Mouse (Mus musculus) hindbrain, embryonic 13.5 days (tissue): ENCODE measurements around the gene Nlrp4c. TPM values are rescaled to one million over a fixed set of nuclear protein-coding genes. Genes with fewer than 3 reads are reported as not detected.

ENCODE experiments used
- ATAC-seq: fragments of 200-750 bp; cut with Nextera tagmentation; 2 replicates; pipeline ENCODE4 v1.8.0; 2017; ENCODE audit warnings: moderate TSS enrichment; ENCODE audit not compliant: low FRiP score
- H3K27ac ChIP-seq: fragments of 300-500 bp; sonication (generic); 2 replicates; pipeline ENCODE4 v1.5.1; 2015; ENCODE audit warnings: inconsistent platforms, mild to moderate bottlenecking, moderate library complexity
- H3K27me3 ChIP-seq: fragments of 300-500 bp; sonication (generic); 2 replicates; pipeline ENCODE4 v1.6.1; 2015; ENCODE audit warnings: mild to moderate bottlenecking, inconsistent platforms
- H3K36me3 ChIP-seq: fragments of 300-500 bp; sonication (generic); 2 replicates; pipeline ENCODE4 v1.6.1; 2015; ENCODE audit warnings: mild to moderate bottlenecking, inconsistent platforms
- H3K4me1 ChIP-seq: fragments of 300-500 bp; sonication (generic); replicated peaks from 2 replicates; pipeline ENCODE4 v1.6.1; 2015; ENCODE audit warnings: inconsistent platforms
- H3K4me2 ChIP-seq: fragments of 300-500 bp; sonication (generic); 2 replicates; pipeline ENCODE4 v1.6.1; 2015; ENCODE audit warnings: inconsistent platforms, mild to moderate bottlenecking, moderate library complexity
- H3K4me3 ChIP-seq: fragments of 300-500 bp; sonication (generic); 2 replicates; pipeline ENCODE4 v1.5.1; 2015; ENCODE audit warnings: mild to moderate bottlenecking, inconsistent platforms
- H3K9ac ChIP-seq: fragments of 300-500 bp; sonication (generic); 2 replicates; pipeline ENCODE4 v1.6.1; 2015; ENCODE audit warnings: mild to moderate bottlenecking, inconsistent platforms
- H3K9me3 ChIP-seq: fragments of 300-500 bp; sonication (generic); 2 replicates; pipeline ENCODE4 v1.6.1; 2016; ENCODE audit warnings: inconsistent platforms
- WGBS: fragments of 180-500 bp; shearing (Covaris S2); methylation state at CpG from one replicate; pipeline ENCODE4 v1.1.7; 2015; 5-methylcytosine and 5-hydroxymethylcytosine counted together
- polyA plus RNA-seq: library from polyadenylated mRNA; unstranded; fragments of >200 nt; fragmentation: Nextera tagmentation; extraction: Ambion mirVana; gene quantifications from 2 replicates; pipeline ENCODE4 v1.2.1, GENCODE M21; 2015

Gene Nlrp4c
- polyA plus RNA-seq, 1 experiment from 2014 or later, result not detected

GRCm38 (mm10) chr7:6146194-6146981 is 101.4 kb downstream of the Nlrp4c start:
- no peak overlapping the region for H3K4me2 ChIP-seq
- WGBS, result 85% methylated on average over 7 of the region's 7 CpGs
- H3K36me3 ChIP-seq, result peaks cover 6% of the 10 kb centered on the region
- no peaks in the 10 kb centered on the region for H3K9me3 ChIP-seq
- no peak for ATAC-seq
- H3K4me1 ChIP-seq, result peaks cover 48% of the 10 kb centered on the region
- no peaks in the 10 kb centered on the region for H3K27me3 ChIP-seq
- H3K4me3 ChIP-seq, result no peak overlapping the region
- no peak overlapping the region for H3K27ac ChIP-seq
- no peak overlapping the region for H3K9ac ChIP-seq

GRCm38 (mm10) chr7:6146982-6147325 is 102.0 kb downstream of the Nlrp4c start:
- 85% methylated on average over 2 of the region's 2 CpGs for WGBS
- Histone ChIP-seq H3K4me1 (peaks cover 49% of the 10 kb centered on the region), H3K9me3 (no peaks in the 10 kb centered on the region), H3K4me2 (no peak overlapping the region), H3K4me3 (no peak overlapping the region), H3K9ac (no peak overlapping the region), H3K36me3 (peaks cover 2% of the 10 kb centered on the region), H3K27ac (peak overlapping the region; percentile 48; the same call in 1 of the 2 replicates), H3K27me3 (no peaks in the 10 kb centered on the region)
- ATAC-seq, result no peak

DNA sequence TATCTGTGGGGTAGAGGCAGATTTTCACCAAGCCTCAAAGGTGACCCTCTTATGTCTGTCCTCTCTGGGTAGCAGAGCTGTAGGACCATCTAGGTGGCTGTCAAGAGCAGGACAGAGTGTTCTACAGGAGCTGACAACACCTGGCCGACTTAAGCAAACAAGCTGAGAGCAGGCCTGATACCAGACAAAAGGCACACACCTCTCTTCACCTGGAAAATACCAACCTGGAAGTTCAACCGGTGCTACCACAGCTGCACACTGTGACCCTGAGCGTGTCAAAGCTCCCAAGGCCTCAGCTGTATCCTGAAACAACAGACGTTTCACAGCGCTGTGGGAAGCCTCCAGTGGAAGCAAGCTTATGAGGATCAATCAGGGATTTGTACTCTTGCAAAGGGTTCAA is 102.7 kb downstream of the Nlrp4c start:
- H3K4me3 ChIP-seq, result no peak overlapping the region
- H3K27me3 ChIP-seq, result no peaks in the 10 kb centered on the region
- H3K9ac ChIP-seq, result no peak overlapping the region
- no peak for ATAC-seq
- H3K4me2 ChIP-seq, result no peak overlapping the region
- no peak overlapping the region for H3K27ac ChIP-seq
- 85% methylated on average over 5 of the region's 5 CpGs for WGBS
- no peaks in the 10 kb centered on the region for H3K36me3 ChIP-seq
- peaks cover 49% of the 10 kb centered on the region for H3K4me1 ChIP-seq
- no peaks in the 10 kb centered on the region for H3K9me3 ChIP-seq

GRCm38 (mm10) chr7:6151266-6151665 is 106.3 kb downstream of the Nlrp4c start:
- no peak for ATAC-seq
- no peak overlapping the region for H3K9ac ChIP-seq
- 95% methylated on average over 1 of the region's 1 CpGs for WGBS
- H3K27me3 ChIP-seq, result no peaks in the 10 kb centered on the region
- H3K4me2 ChIP-seq, result no peak overlapping the region
- H3K4me1 ChIP-seq, result peaks cover 49% of the 10 kb centered on the region
- no peaks in the 10 kb centered on the region for H3K36me3 ChIP-seq
- H3K27ac ChIP-seq, result no peak overlapping the region
- H3K9me3 ChIP-seq, result no peaks in the 10 kb centered on the region
- no peak overlapping the region for H3K4me3 ChIP-seq

- Histone ChIP-seq H3K4me1 (peaks cover 55% of the 10 kb centered on the region), H3K36me3 (no peaks in the 10 kb centered on the region), H3K9ac (no peak overlapping the region), H3K27ac (no peak overlapping the region), H3K9me3 (no peaks in the 10 kb centered on the region), H3K4me2 (no peak overlapping the region), H3K4me3 (no peak overlapping the region), H3K27me3 (no peaks in the 10 kb centered on the region)
- WGBS, result 83% methylated on average over 3 of the region's 3 CpGs
- no peak for ATAC-seq
These were observed 107.1 kb downstream of the Nlrp4c start for GRCm38 (mm10) chr7:6152036-6152435.

GRCm38 (mm10) chr7:6153131-6153530 is 108.2 kb downstream of the Nlrp4c start:
- Histone ChIP-seq H3K4me2 (no peak overlapping the region), H3K27ac (no peak overlapping the region), H3K9me3 (no peaks in the 10 kb centered on the region), H3K36me3 (no peaks in the 10 kb centered on the region), H3K9ac (no peak overlapping the region), H3K27me3 (no peaks in the 10 kb centered on the region), H3K4me3 (no peak overlapping the region), H3K4me1 (peaks cover 47% of the 10 kb centered on the region)
- 98% methylated on average over 3 of the region's 3 CpGs for WGBS
- ATAC-seq, result no peak

GRCm38 (mm10) chr7:6154164-6154563 is 109.2 kb downstream of the Nlrp4c start:
- peak overlapping the region; percentile 92; the same call in 1 of the 2 replicates for H3K9ac ChIP-seq

More at GRCm38 (mm10) chr7:6154164-6154563, 109.2 kb downstream of the Nlrp4c start:
- Histone ChIP-seq H3K27me3 (no peaks in the 10 kb centered on the region), H3K4me1 (peaks cover 37% of the 10 kb centered on the region), H3K27ac (no peak overlapping the region), H3K9me3 (no peaks in the 10 kb centered on the region), H3K36me3 (no peaks in the 10 kb centered on the region), H3K4me3 (peak overlapping the region; percentile 77), H3K4me2 (peak overlapping the region; percentile 95)
- WGBS, result 88% methylated on average over 5 of the region's 5 CpGs
- no peak for ATAC-seq

Other genes starting within 250 kb of the Nlrp4c start
- gene Vmn1r63, start 239.7 kb upstream of the Nlrp4c start, polyA plus RNA-seq, result not detected in 2 replicates
- gene Vmn1r64, start 160.6 kb upstream of the Nlrp4c start, polyA plus RNA-seq, result not detected in 2 replicates
- gene Vmn1r65, start 34.2 kb upstream of the Nlrp4c start, polyA plus RNA-seq, result not detected in 2 replicates
- gene Zfp787, start 110.8 kb downstream of the Nlrp4c start, polyA plus RNA-seq, result 22.1 and 23.8 TPM in 2 replicates
- 89.1 and 94.9 TPM in 2 replicates for gene Zfp444, start 127.1 kb downstream of the Nlrp4c start, polyA plus RNA-seq
- not detected in 2 replicates for gene Galp, start 151.9 kb downstream of the Nlrp4c start, polyA plus RNA-seq
- gene Zscan5b, start 177.1 kb downstream of the Nlrp4c start, polyA plus RNA-seq, result not detected in 2 replicates
- 0.26 TPM in 1 of 2 replicates, not detected in the other for gene Epp13, start 207.5 kb downstream of the Nlrp4c start, polyA plus RNA-seq
- gene Zfp667, start 241.4 kb downstream of the Nlrp4c start, polyA plus RNA-seq, result 20.2 and 22.7 TPM in 2 replicates